Mouse (Mus musculus) gonadal fat pad, adult 2 months (tissue): ENCODE measurements around the gene Mcrip2. TPM values are rescaled to one million over a fixed set of nuclear protein-coding genes. Genes with fewer than 3 reads are reported as not detected.
A peak's percentile ranks its signal among the peaks of the same experiment; 100 is the strongest.

ENCODE experiments used
- DNase-seq: peaks from one replicate; pipeline ENCODE4 v3.0.0-alpha.2; 2012; ENCODE audit warnings: low read depth
- polyA plus RNA-seq: library from polyadenylated mRNA; depleted of rRNA; stranded (reverse); fragments of >200 nt; gene quantifications from 2 replicates; pipeline ENCODE4 v1.2.3, GENCODE M21; 2012; rRNA removed

Gene Mcrip2
- 58.8 and 61.7 TPM in 2 replicates for polyA plus RNA-seq

DNA sequence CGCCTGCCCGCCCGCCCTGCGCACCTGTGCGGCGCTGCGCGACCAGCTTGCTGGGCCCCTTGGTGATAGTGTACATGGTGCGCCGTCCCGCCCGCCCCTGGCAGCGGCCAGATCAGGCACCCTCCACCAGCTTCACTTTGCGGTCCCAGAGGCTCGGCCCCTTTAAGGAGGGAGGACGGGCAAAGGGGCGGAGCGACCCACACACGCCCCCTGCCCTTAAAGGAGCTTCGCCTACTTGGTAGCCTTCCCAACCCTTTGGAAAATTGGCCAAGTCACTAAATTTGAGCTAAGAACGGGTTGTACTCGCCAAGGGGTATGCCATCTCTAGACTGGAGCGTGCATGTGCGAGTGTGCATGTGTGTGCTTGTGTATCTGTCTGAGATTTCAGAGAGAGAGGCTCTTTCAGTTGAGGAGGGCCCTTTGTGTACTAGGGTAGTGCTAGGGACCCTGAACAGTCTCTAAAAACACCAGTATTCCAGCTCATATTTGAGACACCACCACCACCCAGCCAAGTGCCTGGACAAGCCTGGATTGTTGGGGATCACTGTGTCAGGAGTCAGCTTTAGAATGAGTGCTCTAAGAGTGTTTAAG lies at the start of gene Mcrip2:
TSS of gene Mcrip2 (minus strand) at position 164 of the 591 bp plus-strand sequence.
- DNase-seq = peak; percentile 70

DNA sequence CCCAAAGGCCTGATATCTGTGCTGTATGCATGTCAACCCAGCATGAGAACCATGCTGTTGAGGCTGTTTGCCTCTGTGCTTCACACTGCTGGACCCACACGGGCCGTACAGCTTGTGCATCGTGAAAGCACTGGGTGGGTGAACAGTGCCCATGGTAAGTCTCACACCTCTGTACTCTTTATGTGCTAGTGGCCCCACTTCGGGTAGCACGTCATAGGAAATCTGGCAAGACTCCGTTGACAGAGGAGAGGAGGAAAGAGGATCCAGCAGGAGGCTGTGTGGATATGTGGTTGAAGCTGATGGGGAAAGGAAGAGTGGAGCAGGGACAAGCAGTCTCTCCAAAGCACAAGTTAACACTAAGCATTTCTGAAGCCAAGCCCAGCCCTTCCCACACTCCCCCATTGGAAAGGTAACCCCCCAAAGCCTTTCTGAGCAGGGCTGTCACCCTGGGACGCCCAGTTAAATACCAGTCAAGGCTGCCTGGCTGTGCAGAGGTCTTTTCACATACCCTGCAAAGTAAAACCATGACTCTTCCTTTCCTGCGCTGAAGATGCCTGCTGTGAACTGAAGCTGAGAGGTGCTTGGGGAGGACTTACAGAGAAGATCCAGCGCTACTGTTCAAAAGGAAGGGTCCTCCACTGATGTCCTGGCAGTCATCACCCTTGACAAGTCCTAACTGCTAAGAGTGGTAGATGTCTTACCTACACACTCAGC lies 49.6 kb upstream of the Mcrip2 start:
- no peak for DNase-seq

DNA sequence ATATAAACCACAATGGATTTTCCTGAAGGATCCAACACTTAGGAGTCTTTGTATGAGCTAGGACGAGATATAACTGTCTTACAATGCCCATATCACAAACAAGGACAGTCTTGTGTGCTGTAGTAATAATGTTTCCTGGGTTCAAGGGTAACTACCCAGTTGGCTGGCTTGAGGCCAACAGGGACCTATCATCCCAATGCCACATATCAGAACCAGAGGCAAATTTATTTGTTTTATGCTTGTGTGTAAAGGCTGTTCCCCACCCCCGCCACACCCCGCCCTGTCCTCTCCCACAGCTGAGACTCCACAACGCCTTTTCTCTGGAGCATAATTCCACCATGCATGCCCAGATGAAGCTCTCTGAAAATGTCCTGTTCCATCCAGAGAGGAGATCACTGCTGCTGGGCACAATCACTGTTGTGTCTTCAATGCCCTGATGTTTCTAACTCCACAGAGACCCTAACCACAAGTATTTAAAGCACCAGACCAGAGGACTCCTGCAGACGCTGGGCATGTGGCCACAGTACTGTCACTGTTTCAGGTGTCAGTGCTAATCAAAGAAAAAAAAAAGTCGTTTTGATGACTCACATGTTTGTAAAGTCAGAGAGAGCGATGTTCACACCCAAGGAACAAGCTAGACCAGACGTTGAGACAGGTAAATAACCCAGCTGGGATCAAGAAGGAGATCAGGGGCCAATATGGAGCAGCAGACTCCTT lies 48.5 kb upstream of the Mcrip2 start:
- DNase-seq = no peak

DNA sequence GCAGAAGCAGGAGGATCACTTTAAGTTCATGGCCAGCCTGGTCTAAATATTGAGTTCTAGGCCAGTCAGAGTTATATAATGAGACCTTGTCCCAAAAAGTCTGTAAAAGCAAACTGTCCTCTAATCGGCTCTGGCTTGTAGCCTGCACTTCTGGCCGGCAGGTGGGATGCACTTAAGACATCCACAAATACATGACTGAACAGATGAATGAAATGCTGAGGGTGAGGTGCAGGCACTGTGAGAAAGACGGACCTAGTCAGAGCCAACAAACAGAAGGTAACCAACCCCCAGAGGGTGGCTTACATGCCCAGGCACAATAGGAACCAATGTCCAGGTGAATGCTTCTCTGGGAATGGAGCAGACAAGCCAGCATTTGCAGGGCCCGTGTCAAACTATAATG lies 45.7 kb upstream of the Mcrip2 start:
- DNase-seq = no peak

DNA sequence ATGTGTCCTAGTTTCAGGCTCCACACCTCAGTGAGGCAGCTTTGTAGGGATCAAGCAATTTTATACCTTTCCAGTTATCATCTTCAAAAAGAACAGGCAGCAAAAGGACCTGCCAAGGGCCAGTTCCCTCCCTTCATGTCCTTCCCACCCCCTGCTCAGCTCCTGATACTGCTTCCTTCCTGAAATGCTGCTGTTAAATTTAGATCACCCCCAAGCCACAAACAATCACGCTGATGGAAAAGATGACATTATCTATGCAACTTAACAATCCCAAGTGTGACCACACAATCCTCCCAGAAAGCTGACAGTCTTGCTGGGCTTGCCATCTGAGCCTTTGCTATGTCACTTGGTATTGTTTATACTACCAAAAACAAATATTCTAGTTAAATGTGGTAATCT lies 45.3 kb upstream of the Mcrip2 start:
- no peak for DNase-seq

DNA sequence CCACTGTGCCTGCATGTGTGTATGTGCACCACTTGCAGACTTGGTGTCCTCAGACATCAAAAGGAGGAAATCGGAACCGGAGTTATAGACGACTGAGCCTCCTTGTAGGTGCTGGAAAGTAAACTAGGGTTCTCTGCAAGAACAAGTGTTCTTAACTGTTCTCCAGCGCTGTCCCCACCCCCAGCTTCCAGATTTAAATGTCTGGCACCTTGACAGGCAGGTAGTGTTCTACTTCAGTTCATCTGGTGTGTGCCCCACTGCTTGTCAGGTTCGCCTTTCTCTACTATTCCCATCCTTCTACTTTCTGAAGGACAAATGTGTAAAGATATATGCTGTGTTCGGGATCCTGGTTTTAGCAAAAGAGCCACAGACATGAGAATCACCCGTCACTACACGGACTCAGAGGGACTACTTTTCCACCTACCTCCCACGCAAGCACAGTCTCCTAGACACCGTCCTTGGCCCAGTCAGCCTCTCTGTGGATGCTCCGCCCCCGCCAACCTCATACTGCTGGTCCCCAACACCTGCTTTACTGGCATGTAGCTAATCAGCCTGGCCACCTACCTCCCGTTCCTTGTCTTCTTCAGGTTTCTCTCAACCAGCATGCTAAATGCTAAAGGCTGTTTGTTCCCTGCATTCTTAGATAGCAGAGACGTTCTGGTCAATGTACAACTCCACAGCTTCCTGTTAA lies 44.8 kb upstream of the Mcrip2 start:
- DNase-seq = no peak

DNA sequence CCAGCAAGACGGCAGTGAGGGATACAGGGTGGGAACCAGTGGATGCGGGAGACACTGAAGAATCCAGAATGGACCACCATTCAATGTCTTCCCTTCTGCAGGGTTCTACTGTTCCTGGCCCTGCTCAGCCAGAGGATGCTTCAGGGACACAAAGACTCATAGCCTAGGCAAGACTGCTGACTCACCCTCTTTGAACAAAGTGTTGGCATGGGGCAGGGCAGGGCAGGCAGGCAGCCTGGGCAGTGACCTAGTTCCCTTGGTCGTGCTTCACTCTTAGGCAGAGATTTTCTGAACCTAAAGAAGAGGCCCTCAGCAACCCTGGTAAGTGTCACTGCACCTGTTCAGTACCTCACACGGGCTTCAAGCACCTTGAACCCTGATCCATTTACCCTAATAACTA lies 43.3 kb upstream of the Mcrip2 start:
- DNase-seq = no peak

DNA sequence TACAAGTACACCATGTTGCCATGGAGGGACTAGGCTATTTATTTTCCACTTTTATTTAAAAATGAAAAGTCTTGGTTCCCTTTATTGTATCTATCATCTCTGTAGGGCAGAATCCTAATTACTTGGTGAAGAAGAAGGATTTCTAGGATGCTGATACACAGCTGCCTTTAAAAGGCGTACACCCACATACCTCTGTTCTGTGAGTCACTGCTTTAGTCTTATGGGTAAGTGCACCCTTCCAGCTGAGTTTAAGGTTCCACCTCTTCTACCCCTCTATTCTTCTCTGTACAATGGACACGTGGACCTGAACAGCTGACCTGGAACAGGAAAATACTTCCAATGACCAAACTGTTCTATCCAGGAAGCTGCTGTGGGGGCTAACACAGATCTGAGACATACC lies 39.1 kb upstream of the Mcrip2 start:
- no peak for DNase-seq

DNA sequence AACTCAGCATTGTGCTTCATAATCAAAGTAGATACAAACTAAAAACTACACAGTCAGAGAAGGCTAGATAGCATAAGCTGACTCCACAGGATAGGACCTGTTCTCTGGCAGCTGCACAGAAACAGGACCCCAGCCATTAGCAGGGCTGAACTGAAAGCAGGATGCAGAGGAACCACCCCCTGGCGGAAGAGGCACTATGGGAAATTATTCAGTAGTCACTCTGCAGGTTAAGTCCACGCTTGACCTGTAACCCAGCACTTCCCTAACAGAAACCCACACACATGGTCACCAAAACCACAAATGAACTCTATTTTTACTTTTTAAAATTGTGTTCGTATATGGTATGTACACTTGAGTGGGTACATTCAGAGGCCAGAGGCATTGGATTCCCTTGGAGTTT lies 34.5 kb upstream of the Mcrip2 start:
- DNase-seq = no peak

DNA sequence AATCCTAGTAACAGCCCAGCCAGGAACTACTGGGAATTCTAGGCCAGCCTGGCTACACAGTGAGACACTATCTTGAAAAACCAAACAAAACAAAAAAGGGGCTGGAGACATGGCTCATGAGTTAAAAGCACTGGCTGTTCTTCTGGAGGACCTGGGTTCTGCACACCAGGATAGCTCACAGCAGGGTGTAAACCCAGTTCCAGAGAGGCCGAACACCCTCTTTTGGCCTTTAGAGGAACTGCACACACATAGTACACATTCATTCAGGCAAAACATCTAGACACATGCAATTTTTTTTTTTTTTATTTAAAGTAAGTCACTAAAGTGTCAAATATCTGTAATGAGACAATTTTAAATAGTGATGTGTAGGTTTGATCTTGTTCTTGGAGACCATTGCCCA lies 31.6 kb upstream of the Mcrip2 start:
- DNase-seq = no peak

DNA sequence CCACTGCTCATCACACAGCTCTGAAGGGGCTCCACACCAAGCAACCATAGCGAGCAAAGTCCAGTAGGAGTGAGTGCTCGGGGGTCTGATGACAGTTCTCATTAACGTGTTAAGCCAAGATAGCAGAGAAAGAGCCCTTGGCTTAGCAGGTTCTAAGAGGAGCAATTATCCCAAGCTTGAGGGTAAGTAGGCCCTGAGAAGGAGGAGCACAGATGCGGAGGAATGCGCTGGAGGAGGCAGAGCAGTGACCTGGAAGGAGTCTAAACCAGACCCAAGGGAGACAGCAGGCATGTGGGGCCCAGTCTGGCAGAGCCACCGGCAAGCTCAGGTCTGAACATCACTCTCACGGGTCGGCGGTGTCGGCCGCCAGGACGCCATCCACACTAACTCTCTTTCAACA lies 27.3 kb upstream of the Mcrip2 start:
- no peak for DNase-seq

DNA sequence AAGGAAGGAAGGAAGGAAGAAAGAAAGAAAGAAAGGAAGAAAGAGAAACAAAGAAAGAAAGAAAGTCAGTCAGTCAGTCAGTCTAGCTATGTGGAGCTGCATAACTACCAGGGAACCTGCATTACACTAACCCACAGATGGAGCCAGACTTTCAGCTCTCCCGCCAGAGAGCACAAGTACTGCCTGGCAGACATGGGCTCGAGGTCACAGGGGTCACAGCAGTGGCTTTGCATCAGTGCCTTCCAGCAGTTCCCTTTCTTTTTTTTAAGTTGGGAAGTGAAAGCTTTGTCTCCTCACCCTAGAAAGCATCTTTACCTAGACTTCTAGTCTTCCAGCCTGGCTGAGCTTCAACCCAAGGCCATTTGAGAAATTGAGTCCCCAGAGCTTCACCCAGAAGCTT lies 26.9 kb upstream of the Mcrip2 start:
- no peak for DNase-seq

DNA sequence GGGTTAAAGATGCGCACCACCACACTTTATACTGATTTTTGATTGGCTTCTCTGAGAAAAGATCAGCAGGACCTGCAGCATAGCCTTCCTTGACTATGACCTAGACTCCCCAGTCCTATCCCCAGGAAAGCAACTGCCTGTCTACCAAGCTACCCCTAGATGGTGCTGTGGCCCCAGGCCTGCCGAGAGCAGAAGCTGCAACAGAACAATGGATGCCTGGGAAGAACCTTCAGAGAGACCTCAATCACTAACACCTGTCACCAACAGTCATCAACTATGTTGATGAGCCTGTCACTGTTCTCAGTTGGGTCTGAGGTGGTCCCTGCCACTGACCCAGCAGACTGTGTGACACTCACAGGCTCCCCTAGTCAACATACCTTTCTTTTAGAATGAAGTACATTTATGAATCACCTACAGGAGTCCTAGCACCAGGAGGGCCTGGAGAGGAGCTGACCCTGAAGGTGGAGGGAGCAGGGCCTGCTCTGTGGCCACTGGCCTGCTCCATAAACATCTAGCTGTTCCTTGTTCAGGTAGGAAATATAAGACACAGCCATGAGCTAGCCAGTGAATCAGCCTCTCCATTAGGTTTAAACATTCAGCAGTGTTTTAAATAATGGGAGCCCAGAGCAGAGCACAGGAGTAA lies 25.5 kb upstream of the Mcrip2 start:
- no peak for DNase-seq

DNA sequence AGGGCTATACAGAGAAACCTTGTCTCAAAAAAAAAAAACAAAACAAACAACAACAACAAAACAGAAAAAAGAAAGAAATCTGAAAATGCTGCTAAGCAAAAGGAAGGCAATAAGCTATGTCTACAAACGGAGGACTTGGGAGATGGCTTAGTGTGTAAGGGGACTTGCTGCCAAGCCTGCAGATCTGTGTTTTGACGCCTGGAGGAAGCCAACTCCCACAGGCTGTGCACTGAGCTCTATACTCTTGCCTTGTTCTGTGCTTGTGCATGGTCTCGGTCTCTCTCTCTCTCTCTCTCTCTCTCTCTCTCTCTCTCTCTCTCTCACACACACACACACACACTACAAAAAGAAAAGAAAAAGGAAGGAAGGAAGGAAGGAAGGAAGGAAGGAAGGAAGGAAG lies 20.3 kb upstream of the Mcrip2 start:
- no peak for DNase-seq

DNA sequence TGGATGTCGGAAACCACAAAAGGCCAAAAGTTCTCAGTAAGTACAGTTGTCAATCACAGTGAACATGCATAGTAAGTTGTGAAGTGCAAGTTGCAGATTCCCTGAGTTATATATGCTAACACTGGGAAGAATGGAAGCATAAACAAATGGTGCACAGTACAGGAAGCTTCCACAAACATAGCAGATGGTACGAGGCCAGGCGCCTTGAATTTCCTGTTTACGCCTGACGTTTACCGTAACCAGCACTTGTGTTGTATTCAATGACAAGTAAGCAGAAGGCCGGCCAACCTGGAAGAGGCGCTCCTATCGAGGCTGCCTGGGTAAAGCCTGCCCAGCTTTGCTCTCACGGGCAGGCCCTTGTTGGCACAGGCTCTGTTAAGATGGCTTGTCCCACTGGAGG lies 18.9 kb upstream of the Mcrip2 start:
- DNase-seq = no peak

DNA sequence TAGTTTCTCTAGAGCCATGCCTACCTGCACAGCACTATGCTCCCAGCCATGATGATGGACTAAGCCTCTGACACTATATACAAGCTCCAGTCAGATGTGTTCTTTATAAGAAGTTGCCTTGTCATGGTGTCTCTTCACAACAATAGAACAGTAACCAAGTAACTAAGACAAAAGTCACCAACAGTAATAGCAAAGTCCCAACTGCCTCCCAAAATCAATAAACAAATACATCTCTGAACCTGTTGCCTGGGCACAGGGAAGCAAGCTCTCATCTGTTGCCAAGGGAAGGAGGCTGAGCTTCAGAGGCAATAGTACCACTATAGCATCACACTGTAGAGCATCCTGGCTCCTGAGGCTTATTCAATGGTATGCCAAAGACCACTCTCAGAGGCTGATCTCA lies 18.2 kb upstream of the Mcrip2 start:
- no peak for DNase-seq

DNA sequence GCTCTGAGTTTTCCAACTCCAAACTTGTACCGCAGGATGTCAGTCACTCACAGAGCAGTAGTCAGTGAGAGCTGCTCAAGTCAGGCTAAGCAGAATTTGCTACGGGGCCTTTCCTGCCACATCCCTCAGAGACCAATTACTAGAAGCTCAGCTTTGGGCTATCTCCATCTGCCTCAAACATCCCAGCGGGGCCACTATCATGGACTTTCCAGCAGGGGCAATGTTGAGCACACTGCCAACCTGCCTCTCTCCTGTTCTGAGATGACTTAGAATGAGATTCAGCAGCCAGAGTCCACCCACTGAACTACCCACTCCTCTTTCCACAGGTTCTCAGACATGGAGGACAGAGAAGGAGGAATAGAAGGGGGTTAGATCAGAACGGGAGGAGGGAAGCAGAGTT lies 17.1 kb upstream of the Mcrip2 start:
- no peak for DNase-seq

DNA sequence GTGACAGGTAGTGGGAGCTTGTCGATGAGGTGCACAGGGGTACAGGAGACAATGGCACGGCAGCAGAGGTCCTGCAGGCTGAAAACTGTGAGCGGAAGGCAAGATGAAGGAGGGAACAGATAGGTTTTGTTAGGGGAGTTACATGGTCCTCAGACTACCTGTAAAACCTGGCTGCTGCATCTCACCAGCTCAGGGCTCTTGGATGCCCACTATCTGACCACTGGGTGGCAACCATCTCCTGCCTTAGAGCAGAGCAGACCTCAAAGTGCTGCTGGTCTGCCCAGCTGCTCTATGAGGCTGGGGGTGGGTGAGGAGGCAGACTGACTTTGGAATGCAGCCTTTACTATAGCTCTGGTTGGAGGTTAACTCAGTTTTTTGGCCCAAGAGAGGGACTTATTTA lies 15.3 kb upstream of the Mcrip2 start:
- DNase-seq = no peak

DNA sequence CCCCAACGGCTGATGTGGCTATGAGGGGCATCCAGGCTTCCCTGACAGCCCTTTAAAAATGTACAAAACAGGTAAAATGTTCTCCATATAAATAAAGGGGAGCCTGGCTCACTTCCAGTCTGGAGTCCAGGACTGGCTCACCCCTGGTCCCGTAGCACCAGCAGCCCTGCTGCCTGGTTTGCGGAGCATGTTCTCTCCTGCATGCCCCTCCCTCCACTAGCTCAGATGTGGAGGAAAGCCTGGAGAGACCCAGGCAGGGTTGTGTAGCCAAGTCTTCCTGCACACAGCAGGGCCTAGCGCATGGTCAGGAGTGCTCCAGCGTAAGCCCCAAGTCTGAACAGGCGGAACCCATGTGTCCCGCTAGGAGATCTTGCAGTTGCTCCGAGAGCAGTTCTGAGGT lies 14.7 kb upstream of the Mcrip2 start:
- no peak for DNase-seq

DNA sequence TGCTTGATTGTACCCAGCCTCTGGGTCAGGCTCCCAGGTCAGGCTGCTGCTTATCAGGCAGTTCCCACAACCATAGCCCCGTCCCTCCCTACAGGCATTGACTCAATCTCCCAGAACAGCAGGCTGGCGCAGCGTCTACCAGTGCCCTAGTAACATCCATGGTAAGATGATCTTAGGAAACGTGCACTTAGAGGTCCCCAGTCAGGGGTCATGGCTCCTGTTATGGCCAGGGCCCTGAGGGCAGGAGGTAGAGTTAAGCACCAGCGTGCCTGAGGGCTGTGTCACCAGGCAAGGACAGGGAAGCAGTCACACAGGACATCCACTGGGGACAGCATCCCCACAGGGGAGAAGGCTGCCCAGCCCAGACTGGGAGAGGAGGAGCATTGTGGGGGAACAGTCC lies 13.7 kb upstream of the Mcrip2 start:
- no peak for DNase-seq

DNA sequence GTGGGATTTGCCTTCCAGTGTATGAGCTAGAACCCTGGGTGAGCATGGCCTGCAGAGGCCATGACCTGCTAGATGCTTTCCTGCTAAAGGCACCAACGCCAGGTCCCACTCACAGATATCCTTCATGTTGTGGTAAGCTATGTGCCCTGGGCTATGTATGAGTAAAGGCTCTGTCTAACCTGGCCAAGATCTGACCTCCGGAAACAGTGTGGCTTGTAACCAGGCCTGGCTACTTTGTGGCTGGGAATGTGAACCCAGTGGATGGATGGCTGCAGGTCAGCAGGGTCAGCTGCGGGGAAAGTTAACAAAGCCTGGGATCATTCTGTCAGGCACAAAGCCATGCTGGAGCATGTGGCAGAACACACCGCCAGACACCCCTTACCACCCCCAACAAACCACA lies 13.1 kb upstream of the Mcrip2 start:
- DNase-seq = no peak
